Mouse (Mus musculus): ENCODE results near the gene Nkpd1. TPM values are rescaled to one million over a fixed set of nuclear protein-coding genes. Genes with fewer than 3 reads are reported as not detected.

Gene Nkpd1
- polyA plus RNA-seq (2021), result 0.15 TPM

DNA sequence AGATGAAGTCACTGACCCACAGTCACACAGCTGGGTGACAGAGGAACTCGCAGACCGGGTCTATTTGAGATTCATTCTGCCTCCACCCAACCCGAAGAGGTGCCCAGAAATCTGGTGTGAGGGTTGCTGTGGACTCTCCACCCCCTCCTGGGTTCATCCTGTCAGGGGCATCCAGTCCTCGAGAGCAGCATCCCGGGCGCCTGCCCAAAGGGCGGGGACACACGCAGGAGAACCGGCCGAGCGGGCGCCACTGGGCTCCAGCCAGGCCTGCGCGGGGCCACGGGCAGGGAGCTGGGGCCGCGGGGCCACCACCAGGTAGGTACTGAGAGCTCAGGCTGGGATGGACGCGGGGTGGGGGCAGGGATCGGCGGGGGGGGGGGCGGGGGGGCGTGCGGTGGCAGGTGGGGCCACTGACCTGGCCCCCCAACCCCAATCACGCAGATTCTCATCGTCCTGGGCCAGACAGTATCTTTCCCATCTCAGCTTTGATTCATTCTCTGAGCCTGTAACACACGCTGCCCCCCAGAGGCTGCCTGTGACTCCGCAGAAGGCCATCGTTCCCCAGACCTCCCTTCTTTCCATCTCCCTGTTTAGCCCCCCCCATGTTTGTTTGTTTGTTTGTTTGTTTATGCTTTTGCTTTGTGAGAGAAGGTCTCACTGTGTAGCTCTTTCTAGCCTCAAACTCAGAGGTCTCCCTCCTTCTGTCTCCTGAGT, at the start of gene Nkpd1:
TSS of gene Nkpd1 (plus strand) at position 187 of the 714 bp plus-strand sequence.
- no peak for ATAC-seq
- no peak for DNase-seq (ENCODE audit: low read depth, low spot score)
- TF ChIP-seq CTCF (IDR thresholded peaks at IDR 0.05), result no peak
- in situ Hi-C loops (cut with MboI; ENCODE audit: low pct_unique_long_range_greater_than_20kb), result no loop called here
- POLR2A ChIA-PET, result no interaction called here
- peaks cover 11% of the 10 kb centered on the region for H3K27me3 ChIP-seq
- CTCF ChIA-PET, result interaction anchor here (0.8 to 1.2 kb wide), 5 partner anchors 10 to 112 kb away, joined by 3 to 5 read pairs (median 3); partner anchors contain the start of genes Bloc1s3 and Trappc6a

DNA sequence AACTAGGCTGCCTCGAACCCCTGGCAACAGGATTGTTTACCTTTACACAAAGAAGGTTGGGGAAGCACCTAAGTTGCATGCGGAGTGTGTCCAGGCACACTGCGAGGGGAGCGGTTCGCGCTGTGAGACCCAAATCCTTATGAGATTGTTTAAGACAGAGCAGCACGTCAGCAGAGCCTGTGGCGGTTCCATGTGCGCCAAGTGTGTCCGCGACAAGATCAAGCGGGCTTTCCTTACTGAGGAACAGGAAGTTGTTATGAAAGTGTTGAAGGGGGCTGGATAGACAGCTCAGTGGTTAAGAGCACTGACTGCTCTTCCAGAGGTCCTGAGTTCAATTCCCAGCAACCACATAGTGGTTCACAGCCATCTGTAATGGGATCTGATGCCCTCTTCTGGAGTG, 49.4 kb upstream of the Nkpd1 start:
- in situ Hi-C loops (cut with MboI; ENCODE audit: low pct_unique_long_range_greater_than_20kb), result no loop called here
- DNase-seq (ENCODE audit: low read depth, low spot score) (no peak), ATAC-seq (no peak)
- H3K27me3 ChIP-seq, result peaks cover 24% of the 10 kb centered on the region
- POLR2A ChIA-PET, result no interaction called here
- CTCF ChIA-PET, result no interaction called here
- TF ChIP-seq CTCF (IDR thresholded peaks at IDR 0.05), result no peak

DNA sequence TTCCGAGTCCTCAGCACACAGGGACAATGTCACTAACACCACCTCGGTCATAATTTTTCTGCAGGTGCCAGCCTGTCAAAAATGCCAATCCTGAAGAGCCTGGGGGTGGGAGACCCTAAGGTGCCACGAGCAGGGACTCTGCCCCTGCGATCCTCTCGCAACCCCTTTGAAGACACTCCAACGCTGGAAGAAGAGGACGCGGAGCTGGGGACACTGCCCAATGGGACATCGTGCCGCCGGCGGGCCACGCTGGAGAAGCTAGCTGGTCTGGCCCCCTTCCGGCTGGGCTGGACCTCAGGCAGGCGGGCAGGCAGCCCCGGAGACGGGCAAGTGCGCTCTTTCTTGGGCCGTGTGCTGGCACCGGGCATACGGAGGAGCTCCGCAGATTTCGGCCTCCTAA, 48.2 kb upstream of the Nkpd1 start:
- peaks cover 29% of the 10 kb centered on the region for H3K27me3 ChIP-seq
- ATAC-seq, result no peak
- in situ Hi-C loops (cut with MboI; ENCODE audit: low pct_unique_long_range_greater_than_20kb), result no loop called here
- TF ChIP-seq CTCF (IDR thresholded peaks at IDR 0.05), result no peak
- CTCF ChIA-PET, result no interaction called here
- DNase-seq (ENCODE audit: low read depth, low spot score), result no peak
- POLR2A ChIA-PET, result no interaction called here

DNA sequence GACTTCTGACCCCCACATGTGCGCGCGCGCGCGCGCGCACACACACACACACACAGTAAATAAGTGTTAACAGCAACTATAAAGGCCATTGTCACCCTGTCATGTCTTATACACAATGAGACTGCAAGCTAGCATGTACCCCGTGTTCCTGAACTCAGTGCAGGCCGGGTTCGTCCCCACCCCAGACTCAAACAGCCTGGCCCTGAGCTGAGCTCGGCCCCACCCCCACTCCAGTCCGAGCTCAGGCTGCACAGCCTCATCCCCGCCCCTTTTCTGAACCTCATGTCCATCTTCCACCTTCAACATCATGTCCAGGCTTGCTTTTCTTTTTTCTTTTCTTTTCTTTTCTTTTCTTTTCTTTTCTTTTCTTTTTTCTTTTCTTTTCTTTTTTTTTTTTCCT, 47.3 kb upstream of the Nkpd1 start:
- ChIA-PET POLR2A (interaction anchor here (0.6 kb wide), 1 partner anchor 92 kb away, joined by 7 read pairs; no protein-coding TSS in a partner anchor), CTCF (no interaction called here)
- peaks cover 37% of the 10 kb centered on the region for H3K27me3 ChIP-seq
- DNase-seq (ENCODE audit: low read depth, low spot score) (no peak), ATAC-seq (no peak)
- in situ Hi-C loops (cut with MboI; ENCODE audit: low pct_unique_long_range_greater_than_20kb), result no loop called here
- TF ChIP-seq CTCF (IDR thresholded peaks at IDR 0.05), result no peak

DNA sequence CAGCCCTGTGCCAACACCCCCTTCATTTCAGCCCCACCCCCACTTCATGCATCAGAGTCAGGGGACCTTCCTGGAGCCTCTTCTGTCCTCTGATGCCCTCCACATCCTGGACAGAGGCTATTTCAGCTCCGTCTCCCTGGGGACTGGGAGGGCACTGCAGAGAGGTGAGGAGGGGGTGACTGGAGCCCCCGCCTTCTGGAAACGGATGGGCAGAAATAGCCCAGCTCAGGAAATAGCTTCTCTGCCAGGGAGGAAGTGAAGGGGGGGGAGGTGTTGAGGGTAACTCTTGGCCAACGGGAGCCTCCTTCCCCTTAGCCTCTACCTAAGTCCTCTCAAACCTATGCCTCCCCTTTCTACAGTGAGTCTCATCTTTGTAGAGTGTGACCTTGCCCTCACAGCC, 45.2 kb upstream of the Nkpd1 start:
- ATAC-seq (no peak), DNase-seq (ENCODE audit: low read depth, low spot score) (no peak)
- ChIA-PET CTCF (no interaction called here), POLR2A (no interaction called here)
- in situ Hi-C loops (cut with MboI; ENCODE audit: low pct_unique_long_range_greater_than_20kb), result no loop called here
- TF ChIP-seq CTCF (IDR thresholded peaks at IDR 0.05), result no peak
- peaks cover 48% of the 10 kb centered on the region for H3K27me3 ChIP-seq

DNA sequence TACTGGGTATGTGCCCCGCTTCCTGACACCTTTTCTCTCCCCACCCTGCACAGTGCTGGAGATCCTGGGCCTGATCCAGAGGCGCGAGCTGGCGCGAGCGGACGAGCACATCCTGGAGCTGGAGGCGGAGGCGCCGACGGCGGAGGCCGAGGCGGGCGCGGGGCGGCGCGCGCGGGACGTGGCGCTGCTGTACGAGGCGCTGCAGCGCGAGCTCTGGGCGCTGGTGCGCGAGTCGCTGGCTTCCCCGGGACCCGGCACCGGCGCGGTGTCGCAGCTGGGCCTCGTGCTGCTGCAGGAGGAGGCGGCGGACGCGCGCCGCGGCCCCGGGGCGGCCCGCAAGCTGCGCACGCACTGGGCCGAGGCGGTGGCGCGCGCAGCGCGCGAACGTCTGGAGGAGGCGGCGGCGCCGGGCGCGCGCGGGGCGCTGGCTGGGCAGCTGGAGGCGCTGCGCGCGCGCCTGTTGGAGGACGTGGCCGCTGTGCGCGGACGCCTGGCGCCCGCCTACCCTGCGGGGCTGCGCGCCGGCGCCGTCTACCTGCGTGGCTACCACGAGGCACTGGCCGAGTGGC, 43.7 kb upstream of the Nkpd1 start:
- ChIA-PET POLR2A (no interaction called here), CTCF (interaction anchor here (1.1 kb wide), 2 partner anchors 8 to 137 kb away, joined by 3 to 4 read pairs; no protein-coding TSS in a partner anchor)
- no peak for TF ChIP-seq CTCF (IDR thresholded peaks at IDR 0.05)
- peaks cover 58% of the 10 kb centered on the region for H3K27me3 ChIP-seq
- in situ Hi-C loops (cut with MboI; ENCODE audit: low pct_unique_long_range_greater_than_20kb), result no loop called here
- ATAC-seq (no peak), DNase-seq (ENCODE audit: low read depth, low spot score) (no peak)

DNA sequence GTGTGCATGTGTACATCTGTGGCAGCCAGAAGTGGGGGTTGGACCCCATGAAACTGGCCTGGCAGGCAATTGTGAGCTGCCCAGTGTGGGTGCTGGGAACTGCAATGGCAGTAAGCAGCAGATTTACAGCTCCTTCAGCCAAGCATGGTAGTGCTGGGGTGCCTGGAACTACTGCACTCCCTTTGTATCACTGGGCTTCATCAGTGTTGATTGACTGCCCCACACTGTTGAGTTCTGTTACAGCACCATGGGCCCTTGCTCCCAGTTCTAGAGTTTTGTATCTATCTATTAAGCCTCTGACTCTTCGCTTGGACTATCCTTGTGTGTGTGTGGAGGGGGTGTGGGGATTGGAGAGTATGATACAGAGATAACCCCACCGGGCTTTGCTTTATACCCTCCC, 40.6 kb upstream of the Nkpd1 start:
- ATAC-seq (no peak), DNase-seq (ENCODE audit: low read depth, low spot score) (no peak)
- POLR2A ChIA-PET, result interaction anchor here (0.6 to 0.8 kb wide), 2 partner anchors 12 to 66 kb away, joined by 3 to 4 read pairs; no protein-coding TSS in a partner anchor
- CTCF ChIA-PET, result interaction anchor here (1.1 kb wide), 1 partner anchor 38 kb away, joined by 3 read pairs; no protein-coding TSS in a partner anchor
- no peak for TF ChIP-seq CTCF (IDR thresholded peaks at IDR 0.05)
- in situ Hi-C loops (cut with MboI; ENCODE audit: low pct_unique_long_range_greater_than_20kb), result no loop called here
- peaks cover 44% of the 10 kb centered on the region for H3K27me3 ChIP-seq

DNA sequence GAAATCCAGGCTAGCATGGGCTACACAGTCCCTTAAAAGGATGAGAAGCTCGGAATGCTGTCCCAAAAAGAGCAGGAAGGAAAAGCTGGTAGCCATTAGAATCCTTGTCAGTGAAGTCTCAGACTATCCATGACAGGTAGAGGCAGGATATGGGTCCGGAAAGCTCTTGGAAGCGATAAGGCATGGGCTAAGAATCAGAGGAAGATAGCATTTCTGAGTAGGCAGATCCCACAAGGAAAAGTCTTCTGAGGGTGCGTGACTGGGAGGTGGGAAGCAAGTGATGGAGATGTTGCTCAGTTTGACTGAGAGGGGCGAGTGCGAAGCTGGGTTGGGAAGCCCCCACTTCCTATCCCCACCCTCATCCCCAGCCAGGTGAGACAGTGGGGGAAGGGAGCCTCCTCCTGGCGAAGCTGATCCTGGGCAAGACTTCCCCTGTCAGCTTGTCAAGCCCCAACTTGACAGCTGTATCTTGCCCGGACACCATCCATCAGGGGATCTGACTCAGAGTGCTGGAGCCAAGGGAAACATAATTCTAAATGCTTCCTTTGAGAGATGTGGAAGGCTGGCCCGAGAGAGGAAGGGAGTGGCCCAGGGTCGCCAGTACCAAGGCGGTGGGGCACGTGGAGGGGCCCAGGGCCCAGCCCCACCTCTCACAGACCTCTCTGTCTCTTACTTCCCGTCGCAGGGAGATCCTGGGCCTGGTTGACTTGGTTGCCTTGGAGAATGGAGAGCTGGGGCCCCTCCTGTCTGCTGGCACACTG, 39.8 kb upstream of the Nkpd1 start:
- no peak for TF ChIP-seq CTCF (IDR thresholded peaks at IDR 0.05)
- in situ Hi-C loops (cut with MboI; ENCODE audit: low pct_unique_long_range_greater_than_20kb), result no loop called here
- POLR2A ChIA-PET, result interaction anchor here (0.8 kb wide), 1 partner anchor 12 kb away, joined by 4 read pairs; no protein-coding TSS in a partner anchor
- CTCF ChIA-PET, result interaction anchor here (1.1 kb wide), 1 partner anchor 37 kb away, joined by 3 read pairs; no protein-coding TSS in a partner anchor
- DNase-seq (ENCODE audit: low read depth, low spot score), result no peak
- ATAC-seq, result no peak
- peaks cover 40% of the 10 kb centered on the region for H3K27me3 ChIP-seq

DNA sequence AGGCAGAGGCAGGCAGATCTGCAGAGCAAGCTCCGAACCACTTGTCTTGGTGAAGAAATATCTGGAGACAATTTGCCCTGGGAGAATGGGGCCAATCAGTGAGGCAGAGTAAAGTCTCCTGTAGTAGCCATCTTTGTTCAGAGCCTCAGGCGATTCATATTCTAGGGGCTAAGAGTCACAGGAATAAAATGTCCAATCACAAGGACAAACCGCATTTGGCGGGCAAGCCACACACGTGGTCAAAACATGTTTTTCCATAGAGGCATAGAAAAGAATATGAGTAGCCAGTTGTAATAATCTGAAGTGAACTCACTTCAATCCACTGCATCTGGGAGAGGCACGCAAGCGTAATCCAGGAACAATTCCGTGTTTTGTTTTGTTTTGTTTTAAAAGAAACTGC, 34.4 kb upstream of the Nkpd1 start:
- DNase-seq (ENCODE audit: low read depth, low spot score), result no peak
- no peak for ATAC-seq
- peaks cover 10% of the 10 kb centered on the region for H3K27me3 ChIP-seq
- TF ChIP-seq CTCF (IDR thresholded peaks at IDR 0.05), result no peak
- CTCF ChIA-PET, result no interaction called here
- in situ Hi-C loops (cut with MboI; ENCODE audit: low pct_unique_long_range_greater_than_20kb), result no loop called here
- POLR2A ChIA-PET, result no interaction called here

DNA sequence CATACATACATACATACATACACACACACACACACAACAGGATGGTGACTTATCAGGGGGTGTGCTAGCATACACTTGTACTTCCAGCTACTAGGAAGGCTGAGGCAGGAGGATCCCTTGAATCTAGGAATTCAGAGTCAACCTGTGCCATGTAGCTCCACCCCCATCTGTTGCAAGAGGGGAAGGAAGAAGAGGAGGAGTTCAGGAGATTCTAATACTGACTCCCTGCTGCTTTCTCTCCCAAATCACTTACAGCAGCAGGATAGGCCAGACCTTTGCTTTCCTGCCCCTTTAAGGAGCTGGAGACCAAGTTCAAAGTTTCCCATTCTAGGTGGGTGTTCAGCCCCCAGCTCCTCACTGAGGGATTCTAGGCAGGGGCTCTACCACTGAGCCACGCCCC, 32.1 kb upstream of the Nkpd1 start:
- CTCF ChIA-PET, result no interaction called here
- ATAC-seq, result no peak
- POLR2A ChIA-PET, result no interaction called here
- no peak for DNase-seq (ENCODE audit: low read depth, low spot score)
- no peak for TF ChIP-seq CTCF (IDR thresholded peaks at IDR 0.05)
- in situ Hi-C loops (cut with MboI; ENCODE audit: low pct_unique_long_range_greater_than_20kb), result no loop called here
- peaks cover 9% of the 10 kb centered on the region for H3K27me3 ChIP-seq

DNA sequence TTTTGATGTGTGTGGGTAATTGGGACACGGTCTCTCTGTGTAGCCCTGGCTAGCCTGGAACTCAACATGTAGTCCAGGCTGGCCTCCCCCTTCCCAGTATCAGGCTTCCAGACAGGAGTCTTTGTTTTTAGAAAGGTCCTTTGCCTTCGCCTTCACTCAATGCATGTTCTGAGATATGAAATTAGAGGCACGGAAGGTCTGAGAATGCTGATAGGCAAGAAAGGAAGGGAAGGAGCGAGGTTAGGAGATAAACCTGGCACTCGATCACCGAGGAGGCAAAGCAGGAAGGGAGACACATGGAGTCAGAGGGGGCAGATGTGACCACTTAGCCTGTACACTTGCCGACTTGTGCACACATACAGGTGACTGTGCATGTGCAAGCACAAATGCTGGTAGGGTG, 31.1 kb upstream of the Nkpd1 start:
- no peak for DNase-seq (ENCODE audit: low read depth, low spot score)
- ChIA-PET CTCF (no interaction called here), POLR2A (no interaction called here)
- no peak for ATAC-seq
- no peak for TF ChIP-seq CTCF (IDR thresholded peaks at IDR 0.05)
- in situ Hi-C loops (cut with MboI; ENCODE audit: low pct_unique_long_range_greater_than_20kb), result no loop called here
- peaks cover 9% of the 10 kb centered on the region for H3K27me3 ChIP-seq
